Mouse (Mus musculus) MEL (cell line): ENCODE data around the gene Snca. TPM values are rescaled to one million over a fixed set of nuclear protein-coding genes. Genes with fewer than 3 reads are reported as not detected.

Source experiments
- DNase-seq: peaks from one replicate; pipeline ENCODE4 v3.0.0; 2011; ENCODE audit warnings: low read depth, low spot score
- H3K27ac ChIP-seq: 2 replicates; pipeline ENCODE4 v1.5.1; 2012; ENCODE audit warnings: low read depth, mild to moderate bottlenecking, control low read depth, low read length, moderate library complexity; ENCODE audit not compliant: control insufficient read depth
- H3K27me3 ChIP-seq, 2 experiments: fragments of 150-350 bp in 1 of 2; sonication (generic) in 1 of 2; 2 replicates each; pipeline ENCODE4 v1.6.1; 2012; ENCODE audit warnings: low read length in 2 of 2, mild to moderate bottlenecking in 2 of 2, improper control_type of control experiment in 1 of 2, moderate library complexity in 1 of 2; ENCODE audit not compliant: insufficient read depth in 2 of 2, control insufficient read depth in 1 of 2
- H3K36me3 ChIP-seq, 2 experiments: 2 replicates each; pipeline ENCODE4 v1.6.1; 2012 to 2014; ENCODE audit warnings: low read length in 2 of 2, improper control_type of control experiment in 1 of 2, inconsistent platforms in 1 of 2, mild to moderate bottlenecking in 1 of 2; ENCODE audit not compliant: insufficient read depth in 2 of 2, control insufficient read depth in 1 of 2
- H3K4me1 ChIP-seq, 2 experiments: fragments of 150-350 bp in 1 of 2; sonication (generic) in 1 of 2; 2 replicates each; pipeline ENCODE4 v1.6.1; 2012; ENCODE audit warnings: low read length in 2 of 2, improper control_type of control experiment in 1 of 2, mild to moderate bottlenecking in 1 of 2; ENCODE audit not compliant: insufficient read depth in 2 of 2, control insufficient read depth in 1 of 2
- H3K4me3 ChIP-seq, 2 experiments: fragments of 150-350 bp in 1 of 2; sonication (generic) in 1 of 2; 2 replicates each; pipeline ENCODE4 v1.5.1; 2012; ENCODE audit warnings: low read depth in 2 of 2, low read length in 2 of 2, mild to moderate bottlenecking in 2 of 2, moderate library complexity in 2 of 2, control low read depth in 1 of 2, improper control_type of control experiment in 1 of 2; ENCODE audit not compliant: control insufficient read depth in 1 of 2, insufficient read depth in 1 of 2
- H3K79me2 ChIP-seq: 2 replicates; pipeline ENCODE4 v1.6.1; 2012; ENCODE audit warnings: mild to moderate bottlenecking, low read length, moderate library complexity; ENCODE audit not compliant: control insufficient read depth, poor library complexity, insufficient read depth
- H3K9ac ChIP-seq: 2 replicates; pipeline ENCODE4 v1.6.1; 2012; ENCODE audit warnings: low read depth, mild to moderate bottlenecking, control low read depth, low read length, moderate library complexity; ENCODE audit not compliant: control insufficient read depth, poor library complexity, severe bottlenecking
- H3K9me3 ChIP-seq: fragments of 150-350 bp; sonication (generic); replicated peaks from 2 replicates; pipeline ENCODE4 v1.6.1; 2012; ENCODE audit warnings: mild to moderate bottlenecking, low read length, improper control_type of control experiment, moderate library complexity; ENCODE audit not compliant: insufficient read depth
- CTCF ChIP-seq, 3 experiments: IDR thresholded peaks in 2 of 3; conservative IDR thresholded peaks in 1 of 3; 2 replicates each; pipeline ENCODE4 v1.5.1; 2011 to 2012; ENCODE audit warnings: low read length in 3 of 3, low read depth in 2 of 3, mild to moderate bottlenecking in 2 of 3, improper control_type of control experiment in 1 of 3, inconsistent platforms in 1 of 3, mixed read lengths in 1 of 3, moderate library complexity in 1 of 3; ENCODE audit not compliant: control insufficient read depth in 1 of 3, insufficient read depth in 1 of 3, poor library complexity in 1 of 3, severe bottlenecking in 1 of 3
- EP300 ChIP-seq, 2 experiments: IDR thresholded peaks; 2 replicates each; pipeline ENCODE4 v1.6.1; 2011; ENCODE audit warnings: improper control_type of control experiment in 2 of 2, low read length in 2 of 2, low read depth in 1 of 2, mild to moderate bottlenecking in 1 of 2
- ETS1 ChIP-seq: IDR thresholded peaks from 2 replicates; pipeline ENCODE4 v1.6.1; 2012; ENCODE audit warnings: low read depth, mild to moderate bottlenecking, inconsistent platforms, low read length, improper control_type of control experiment, moderate library complexity
- HCFC1 ChIP-seq: IDR thresholded peaks from 2 replicates; pipeline ENCODE4 v1.6.1; 2012; ENCODE audit warnings: low read depth, mild to moderate bottlenecking, inconsistent platforms, low read length, improper control_type of control experiment, moderate library complexity
- JUND ChIP-seq: IDR thresholded peaks from 2 replicates; pipeline ENCODE4 v1.6.1; 2011; ENCODE audit warnings: low read depth, mild to moderate bottlenecking, improper control_type of control experiment, low read length
- MAZ ChIP-seq: IDR thresholded peaks from 2 replicates; pipeline ENCODE4 v1.6.1; 2012; ENCODE audit warnings: low read depth, mild to moderate bottlenecking, inconsistent platforms, low read length, improper control_type of control experiment
- MXI1 ChIP-seq: IDR thresholded peaks from 2 replicates; pipeline ENCODE4 v1.6.1; 2011; ENCODE audit warnings: mild to moderate bottlenecking, low read depth, low read length, improper control_type of control experiment
- MYB ChIP-seq: IDR thresholded peaks from 2 replicates; pipeline ENCODE4 v1.6.1; 2011; ENCODE audit warnings: mild to moderate bottlenecking, low read depth, low read length, improper control_type of control experiment
- NELFE ChIP-seq: IDR thresholded peaks from 2 replicates; pipeline ENCODE4 v1.6.1; 2011; ENCODE audit warnings: low read depth, low read length, improper control_type of control experiment
- POLR2AphosphoS2 ChIP-seq: IDR thresholded peaks from 2 replicates; pipeline ENCODE4 v1.6.1; 2011; ENCODE audit warnings: low read length, improper control_type of control experiment
- RCOR1 ChIP-seq: IDR thresholded peaks from 2 replicates; pipeline ENCODE4 v1.6.1; 2012; ENCODE audit warnings: low read depth, mild to moderate bottlenecking, inconsistent platforms, low read length, improper control_type of control experiment
- SIN3A ChIP-seq: IDR thresholded peaks from 2 replicates; pipeline ENCODE4 v1.6.1; 2012; ENCODE audit warnings: low read length, improper control_type of control experiment, inconsistent platforms
- TCF12 ChIP-seq: IDR thresholded peaks from 2 replicates; pipeline ENCODE4 v1.6.1; 2014; ENCODE audit warnings: low read depth, mild to moderate bottlenecking, inconsistent platforms, low read length, improper control_type of control experiment, moderate library complexity
- ZMIZ1 ChIP-seq: IDR thresholded peaks from 2 replicates; pipeline ENCODE4 v1.6.1; 2012; ENCODE audit warnings: low read depth, mild to moderate bottlenecking, inconsistent platforms, low read length, improper control_type of control experiment, moderate library complexity
- ZNF384 ChIP-seq: IDR thresholded peaks from 2 replicates; pipeline ENCODE4 v1.6.1; 2012; ENCODE audit warnings: low read depth, mild to moderate bottlenecking, inconsistent platforms, low read length, improper control_type of control experiment
- polyA plus RNA-seq, 2 experiments: library from polyadenylated mRNA; stranded (reverse) in 1 of 2; unstranded in 1 of 2; fragments of >175 nt in 1 of 2; fragments of >200 nt in 1 of 2; gene quantifications; 2 replicates each; pipeline versions ENCODE4 v1.2.1 to v1.2.4; 2012; ENCODE audit warnings: low replicate concordance in 2 of 2, low read depth in 1 of 2; ENCODE audit not compliant: insufficient read length in 2 of 2, insufficient read depth in 1 of 2, missing spikeins in 1 of 2
- total RNA-seq: library from RNA; depleted of rRNA; stranded (reverse); fragments of 300-350 nt; gene quantifications from 2 replicates; pipeline ENCODE4 v1.2.3, GENCODE M21; 2012; rRNA removed

The Snca gene
- total RNA-seq (30.7 and 46.0 TPM in 2 replicates), polyA plus RNA-seq (10 to 100 TPM in 1 of 2 experiments, not detected in 1; 47.5 TPM)

DNA sequence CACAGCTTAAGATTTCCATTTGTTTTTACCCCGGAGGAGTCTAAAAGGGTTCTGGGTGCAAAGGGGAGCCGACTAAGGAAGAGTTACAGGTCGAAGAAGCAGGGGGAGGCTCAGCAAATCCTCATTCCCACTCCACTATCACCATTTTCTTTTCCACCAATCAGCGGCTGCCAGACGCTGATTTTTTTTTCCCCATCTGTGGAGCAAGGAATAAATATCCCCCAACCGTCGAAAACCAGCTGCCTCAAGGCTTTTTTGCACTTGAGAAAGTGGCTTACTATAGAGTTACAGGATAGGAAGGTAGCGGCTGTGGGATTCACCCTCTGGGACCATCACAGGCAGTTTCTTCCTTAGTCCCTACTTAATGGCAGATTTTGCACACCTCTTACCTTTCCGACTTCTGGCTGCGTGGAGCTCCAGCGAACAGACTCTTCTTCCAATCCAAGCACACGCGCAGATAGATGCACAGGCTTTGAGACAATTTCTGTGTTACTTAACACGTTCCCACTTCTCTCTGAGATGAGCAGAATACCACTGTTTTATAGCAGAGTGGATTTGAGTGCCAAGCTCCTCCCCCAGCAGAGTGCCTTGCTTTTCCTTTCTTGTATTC is at the start of gene Snca:
TSS of gene Snca (minus strand) at position 574 of the 610 bp plus-strand sequence.
- Histone ChIP-seq H3K4me1 (peaks cover 16 to 19% of the 10 kb centered on the region in 2 experiments), H3K79me2 (peaks cover 11% of the 10 kb centered on the region), H3K9ac (peak within 1 kb of the TSS; percentile 72), H3K36me3 (peaks cover 0 to 20% of the 10 kb centered on the region in 2 experiments; a peak in 3 of 4 replicates), H3K27ac (peak within 1 kb of the TSS; percentile 87), H3K9me3 (no peaks in the 10 kb centered on the region), H3K27me3 (no peaks in the 10 kb centered on the region), H3K4me3 (peak within 1 kb of the TSS; percentile 82 to 92)
- TF ChIP-seq NELFE (no peak), HCFC1 (no peak), ZNF384 (peak; percentile 72), ETS1 (no peak), TCF12 (no peak), CTCF (IDR thresholded peaks at IDR 0.05 in 2 of 3, conservative IDR thresholded peaks at IDR 0.05 in 1 of 3; ENCODE audit: control insufficient read depth in 1 of 3, insufficient read depth in 1 of 3, low read depth in 2 of 3, low read length in 3 of 3, poor library complexity in 1 of 3, severe bottlenecking in 1 of 3) (no peak), RCOR1 (0 out of 2 replicates have a peak, but pooled peaks have one; percentile 9), JUND (no peak), SIN3A (peak; percentile 51; the same call in 1 of the 2 replicates), MYB (no peak)
- DNase-seq = peak; percentile 72

DNA sequence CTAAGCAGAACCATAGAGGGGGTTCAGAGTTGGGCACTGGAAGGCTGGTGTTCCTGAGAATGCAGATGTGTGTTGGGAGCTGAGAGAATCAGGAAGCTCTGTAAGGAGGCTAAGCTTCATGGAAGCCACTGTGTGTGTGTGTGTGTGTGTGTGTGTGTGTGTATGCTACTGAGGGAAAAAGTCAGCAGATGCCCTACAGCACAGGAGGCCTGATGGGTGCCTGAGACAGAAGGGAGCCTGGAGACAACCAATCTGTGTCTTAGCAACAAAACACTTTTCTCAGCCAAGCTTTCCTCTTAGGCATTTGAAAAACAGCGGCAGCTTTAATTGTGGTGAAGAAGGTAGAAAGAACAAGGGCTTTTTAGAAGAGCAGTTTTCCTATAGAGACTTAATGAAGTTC is 40.5 kb upstream of the Snca start:
- Histone ChIP-seq H3K79me2 (no peaks in the 10 kb centered on the region), H3K4me3 (no peak overlapping the region), H3K36me3 (no peaks in the 10 kb centered on the region), H3K27ac (no peak overlapping the region), H3K4me1 (no peaks in the 10 kb centered on the region), H3K27me3 (peaks cover 0 to 3% of the 10 kb centered on the region in 2 experiments; a peak in 2 of 4 replicates), H3K9ac (no peak overlapping the region), H3K9me3 (no peaks in the 10 kb centered on the region)
- no peak for DNase-seq
- TF ChIP-seq POLR2AphosphoS2 = no peak
- TF ChIP-seq MXI1 = no peak
- no peak for TF ChIP-seq ZMIZ1
- TF ChIP-seq JUND = no peak
- no peak for TF ChIP-seq ZNF384
- no peak for TF ChIP-seq SIN3A
- TF ChIP-seq EP300 (IDR thresholded peaks at IDR 0.05; ENCODE audit: low read depth in 1 of 2, low read length in 2 of 2) = no peak
- TF ChIP-seq ETS1 = no peak
- no peak for TF ChIP-seq MAZ
